15 mouse cellular contexts compared by ENCODE assay signal in the genomic region with DNA sequence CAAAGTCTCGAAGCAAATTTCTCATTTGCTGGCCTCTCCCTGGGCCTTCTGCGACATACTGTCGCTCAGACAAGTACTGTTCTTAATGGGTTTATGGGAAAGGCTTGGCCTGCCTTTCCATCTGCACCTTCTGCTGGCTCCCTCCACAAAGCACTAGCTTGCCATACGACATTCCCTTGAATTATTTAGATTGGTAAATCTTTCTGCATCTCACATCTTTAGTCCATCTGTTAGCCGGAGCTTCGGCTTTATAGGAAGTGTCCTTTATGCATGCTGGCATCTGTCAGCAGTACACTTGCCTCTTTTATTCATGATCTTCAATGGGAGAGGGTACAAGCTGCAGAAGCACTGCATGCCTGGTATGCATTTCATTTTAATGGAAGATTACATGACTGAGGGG.
A peak's percentile ranks its signal among the peaks of the same experiment; 100 is the strongest.
DNase-seq lines count a peak whose midpoint lies in the region; ATAC-seq lines count a peak whose summit lies in the region.
"Had no signal": no experiment of that assay in that cellular context is flagged by ENCODE, and none has a peak within 500 bp of the region (broad histone marks: within the 10 kb centered on the region; RNA-seq: fewer than 3 reads in every experiment).

No protein-coding gene starts in this region.

- H3K4me3 ChIP-seq in forebrain, embryonic 16.5 days (replicated peaks; ENCODE audit: low read length), result no peak overlapping the region
- H3K4me3 ChIP-seq: heart, embryonic 10.5 days; liver, embryonic 13.5 days; megakaryocyte, embryonic 14.5 days; stomach, embryonic 15.5 days had no signal

- peak; percentile 92 for ATAC-seq in forebrain, embryonic 16.5 days
- no peak for ATAC-seq in erythroid progenitor cell, adult 5-6 weeks (replicated peaks; ENCODE audit: low FRiP score, poor library complexity, severe bottlenecking)

- H3K4me1 ChIP-seq in forebrain, embryonic 16.5 days (replicated peaks; ENCODE audit: control insufficient read depth, insufficient read depth, low read length), result peaks cover 13% of the 10 kb centered on the region
- H3K4me1 ChIP-seq: heart, embryonic 10.5 days; liver, embryonic 13.5 days; megakaryocyte, embryonic 14.5 days; stomach, embryonic 15.5 days had no signal

- no peak overlapping the region; the same call in 1 of the 2 replicates for H3K4me2 ChIP-seq in forebrain, embryonic 16.5 days (ENCODE audit: low read length)
- H3K4me2 ChIP-seq: liver, embryonic 13.5 days; stomach, embryonic 15.5 days had no signal

- peak; percentile 16 to 68 for DNase-seq in layer of hippocampus, adult 18-20 months (ENCODE audit: low spot score in 2 of 2)
- DNase-seq in layer of hippocampus, postnatal 10 days (ENCODE audit: low spot score in 2 of 2), result no peak
- peak; percentile 19 to 20 for DNase-seq in layer of hippocampus, postnatal 36 days
- DNase-seq in retina, embryonic 14.5 days (ENCODE audit: low spot score), result peak; percentile 24
- DNase-seq in thymus, postnatal 4 days, result no peak
- DNase-seq: cerebellum, adult 8-10 months; gastrocnemius, postnatal 25 days; liver, embryonic 13.5 days; spleen, adult 18-20 months; thymus, postnatal 14 days had no signal

- no peaks in the 10 kb centered on the region for H3K36me3 ChIP-seq in forebrain, embryonic 16.5 days (ENCODE audit: control insufficient read depth, insufficient read depth)
- H3K36me3 ChIP-seq: heart, embryonic 10.5 days; liver, embryonic 13.5 days; stomach, embryonic 15.5 days had no signal

- H3K27me3 ChIP-seq in forebrain, embryonic 16.5 days (replicated peaks; ENCODE audit: control insufficient read depth, insufficient read depth, low read length), result no peaks in the 10 kb centered on the region
- H3K27me3 ChIP-seq: liver, embryonic 13.5 days; megakaryocyte, embryonic 14.5 days; stomach, embryonic 15.5 days had no signal

- peak overlapping the region; percentile 90 for H3K27ac ChIP-seq in forebrain, embryonic 16.5 days (ENCODE audit: low read length)
- H3K27ac ChIP-seq: heart, embryonic 10.5 days; liver, embryonic 13.5 days; stomach, embryonic 15.5 days had no signal

- no peaks in the 10 kb centered on the region for H3K9me3 ChIP-seq in forebrain, embryonic 16.5 days (ENCODE audit: control insufficient read depth, low read length)
- H3K9me3 ChIP-seq: heart, embryonic 10.5 days; liver, embryonic 13.5 days; stomach, embryonic 15.5 days had no signal

- 43% methylated on average over 6 of the region's 6 CpGs for WGBS in forebrain, embryonic 16.5 days

- no peak overlapping the region for H3K9ac ChIP-seq in forebrain, embryonic 16.5 days (replicated peaks; ENCODE audit: low read depth, low read length)
- H3K9ac ChIP-seq: liver, embryonic 13.5 days; stomach, embryonic 15.5 days had no signal

Comparison
In these comparisons a context has a peak if more than half of its experiments do, and no peak if none do; other contexts are left out.
1. DNase-seq: peak in layer of hippocampus, adult 18-20 months (2 of 2), layer of hippocampus, postnatal 36 days (2 of 2) and retina, embryonic 14.5 days (single experiment); none in layer of hippocampus, postnatal 10 days (0 of 2) and thymus, postnatal 4 days (single experiment).